Mouse (Mus musculus) embryonic facial prominence, embryonic 10.5 days (tissue): Measurements from ENCODE around the gene Calm1. TPM values are rescaled to one million over a fixed set of nuclear protein-coding genes. Genes with fewer than 3 reads are reported as not detected.
A peak's percentile ranks its signal among the peaks of the same experiment; 100 is the strongest.
"Not testable (repeated sequence)": the region's sequence is repeated elsewhere in the genome, so short reads cannot be mapped to it uniquely, and the experiment has no call there.

Experiments
- DNase-seq: peaks from one replicate; pipeline ENCODE4 v3.0.0-alpha.2; 2017; ENCODE audit warnings: low spot score
- H3K27ac ChIP-seq: fragments of 300-500 bp; sonication (generic); replicated peaks from 2 replicates; pipeline ENCODE4 v1.5.1; 2016; ENCODE audit warnings: mild to moderate bottlenecking
- H3K27me3 ChIP-seq: fragments of 300-500 bp; sonication (generic); replicated peaks from 2 replicates; pipeline ENCODE4 v1.6.1; 2016; ENCODE audit warnings: low read depth, mild to moderate bottlenecking; ENCODE audit not compliant: poor library complexity, severe bottlenecking
- H3K36me3 ChIP-seq: fragments of 300-500 bp; sonication (generic); replicated peaks from 2 replicates; pipeline ENCODE4 v1.6.1; 2016; ENCODE audit warnings: mild to moderate bottlenecking, moderate library complexity
- H3K4me1 ChIP-seq: fragments of 300-500 bp; sonication (generic); 2 replicates; pipeline ENCODE4 v1.6.1; 2016
- H3K4me3 ChIP-seq: fragments of 300-500 bp; sonication (generic); 2 replicates; pipeline ENCODE4 v1.5.1; 2016; ENCODE audit warnings: mild to moderate bottlenecking, moderate library complexity
- H3K9me3 ChIP-seq: fragments of 300-500 bp; sonication (generic); 2 replicates; pipeline ENCODE4 v1.6.1; 2016; ENCODE audit warnings: mild to moderate bottlenecking
- WGBS: fragments of 180-500 bp; shearing (Covaris S2); methylation state at CpG from one replicate; pipeline ENCODE4 v1.1.7; 2016; 5-methylcytosine and 5-hydroxymethylcytosine counted together
- polyA plus RNA-seq: library from polyadenylated mRNA; unstranded; fragments of >200 nt; fragmentation: Nextera tagmentation; extraction: Ambion mirVana; gene quantifications from 2 replicates; pipeline ENCODE4 v1.2.1, GENCODE M21; 2016

Calm1 gene
- polyA plus RNA-seq, 1 experiment from 2014 or later = 1,166 TPM

DNA sequence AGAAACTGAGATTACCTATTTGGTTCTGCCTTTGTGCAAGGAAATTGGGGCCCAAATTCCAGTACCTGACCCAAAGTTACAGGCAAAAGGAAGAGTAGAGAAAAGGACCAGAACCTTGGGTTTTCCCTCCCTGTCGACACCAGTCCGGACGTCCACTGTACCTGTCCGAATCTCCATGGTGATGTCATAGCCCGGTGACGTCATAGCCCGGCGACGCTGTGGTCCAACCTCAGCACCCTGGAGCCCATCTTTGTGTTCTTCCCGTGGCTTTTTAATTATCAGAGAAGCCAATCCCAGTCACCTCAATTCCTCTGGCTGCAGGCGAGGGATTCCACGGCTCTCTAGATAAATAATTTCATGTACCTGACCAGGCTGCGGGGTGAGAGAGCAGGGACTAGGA lies 18.4 kb upstream of the Calm1 start:
- 90% methylated on average over 13 of the region's 13 CpGs for WGBS
- no peak overlapping the region for H3K4me3 ChIP-seq
- H3K36me3 ChIP-seq = no peaks in the 10 kb centered on the region
- H3K9me3 ChIP-seq = no peaks in the 10 kb centered on the region
- no peaks in the 10 kb centered on the region for H3K27me3 ChIP-seq
- H3K27ac ChIP-seq = no peak overlapping the region
- no peak for DNase-seq
- peaks cover 31% of the 10 kb centered on the region for H3K4me1 ChIP-seq

DNA sequence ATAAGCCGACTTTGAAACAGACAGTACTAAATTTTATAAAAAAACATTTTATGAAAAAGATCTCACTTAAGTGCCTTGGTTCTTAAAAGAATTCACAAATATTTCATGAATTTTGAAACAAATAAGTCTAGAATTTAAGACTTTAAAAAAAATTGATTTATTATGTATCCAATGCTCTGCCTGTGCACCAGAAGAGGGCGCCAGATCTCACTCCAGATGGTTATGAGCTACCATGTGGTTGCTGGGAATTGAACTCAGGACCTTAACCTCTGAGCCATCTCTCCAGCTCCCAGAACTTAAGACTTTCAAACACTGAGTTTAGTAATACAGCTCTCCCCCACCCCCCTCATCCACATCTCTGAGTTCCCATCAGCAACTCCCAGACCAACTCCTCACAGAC lies 16.6 kb upstream of the Calm1 start:
- no peak for DNase-seq

DNA sequence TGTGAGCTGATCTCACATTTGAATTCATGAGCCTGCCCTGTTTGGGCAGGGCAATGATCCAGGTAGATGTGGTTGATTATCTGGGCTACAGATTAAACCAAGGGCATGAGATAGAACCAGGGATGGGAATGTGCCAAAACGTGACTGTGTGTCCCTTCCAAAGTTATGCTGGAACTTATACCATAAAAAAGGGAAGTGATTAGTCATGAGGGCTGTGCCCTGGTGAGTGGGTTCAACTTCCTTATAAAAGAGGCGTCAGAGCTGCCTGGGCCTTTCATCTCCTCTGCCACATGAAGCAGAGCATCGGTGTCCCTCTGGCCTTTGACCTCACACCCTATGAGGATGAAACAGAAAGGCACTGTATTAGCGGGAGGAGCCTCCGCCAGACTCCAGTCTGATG lies 15.3 kb upstream of the Calm1 start:
- Histone ChIP-seq H3K4me1 (peaks cover 30% of the 10 kb centered on the region), H3K27ac (no peak overlapping the region), H3K36me3 (no peaks in the 10 kb centered on the region), H3K4me3 (no peak overlapping the region), H3K9me3 (no peaks in the 10 kb centered on the region), H3K27me3 (no peaks in the 10 kb centered on the region)
- 67% methylated on average over 5 of the region's 5 CpGs for WGBS
- DNase-seq = no peak

More for the DNA sequence above, 16.6 kb upstream of the Calm1 start:
- H3K4me1 ChIP-seq = peaks cover 31% of the 10 kb centered on the region
- no peak overlapping the region for H3K4me3 ChIP-seq
- H3K9me3 ChIP-seq = no peaks in the 10 kb centered on the region
- H3K27me3 ChIP-seq = no peaks in the 10 kb centered on the region
- H3K36me3 ChIP-seq = no peaks in the 10 kb centered on the region
- WGBS = 81% methylated on average over 2 of the region's 2 CpGs
- no peak overlapping the region for H3K27ac ChIP-seq

DNA sequence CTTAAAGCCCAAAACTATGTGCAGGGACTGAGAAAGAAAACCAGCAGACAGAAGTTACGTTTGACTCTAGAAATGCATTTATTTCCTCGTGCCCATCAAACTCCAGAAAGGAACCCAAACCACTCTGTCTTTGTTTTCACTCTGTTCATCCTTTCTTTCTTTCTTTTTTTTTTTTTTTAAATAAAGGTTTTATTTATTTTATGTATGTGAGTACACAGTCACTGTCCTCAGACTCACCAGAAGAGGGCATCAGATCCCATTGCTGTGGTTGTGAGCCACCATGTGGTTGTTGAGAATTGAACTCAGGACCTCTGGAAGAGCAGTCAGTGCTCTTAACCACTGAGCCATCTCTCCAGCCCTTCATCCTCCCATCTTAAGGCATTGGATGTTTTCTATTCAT lies 14.3 kb upstream of the Calm1 start:
- not testable (repeated sequence) for H3K9me3 ChIP-seq, H3K36me3 ChIP-seq
- 89% methylated on average over 2 of the region's 2 CpGs for WGBS

DNA sequence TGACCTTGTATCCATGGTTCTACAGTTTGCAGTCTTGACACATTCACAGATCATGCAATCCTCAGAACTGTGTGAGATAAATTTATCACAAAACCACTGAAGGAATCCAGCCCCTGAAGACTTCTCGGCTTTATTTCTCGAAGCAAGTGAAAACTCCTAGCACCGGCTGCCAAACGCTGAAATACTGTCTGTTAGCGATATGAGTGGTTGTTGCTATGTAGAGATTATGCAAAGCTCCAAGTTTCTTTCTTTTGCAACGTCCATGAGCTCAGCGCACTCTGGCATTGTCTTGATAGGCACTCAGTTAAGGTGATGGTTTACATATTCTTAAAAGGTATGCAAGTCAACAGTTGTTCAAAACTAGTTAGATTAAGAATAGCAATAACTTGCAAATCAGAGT lies 13.3 kb upstream of the Calm1 start:
- no peaks in the 10 kb centered on the region for H3K36me3 ChIP-seq
- no peak for DNase-seq
- H3K4me3 ChIP-seq = peak overlapping the region; percentile 75; the same call in 1 of the 2 replicates
- peaks cover 26% of the 10 kb centered on the region for H3K4me1 ChIP-seq
- H3K9me3 ChIP-seq = no peaks in the 10 kb centered on the region
- 87% methylated on average over 7 of the region's 7 CpGs for WGBS
- H3K27me3 ChIP-seq = no peaks in the 10 kb centered on the region
- H3K27ac ChIP-seq = no peak overlapping the region; the same call in 1 of the 2 replicates

More for the DNA sequence above, 14.3 kb upstream of the Calm1 start:
- H3K4me3 ChIP-seq, H3K27ac ChIP-seq, H3K27me3 ChIP-seq, DNase-seq: not testable (repeated sequence)
- peaks cover 27% of the 10 kb centered on the region for H3K4me1 ChIP-seq

DNA sequence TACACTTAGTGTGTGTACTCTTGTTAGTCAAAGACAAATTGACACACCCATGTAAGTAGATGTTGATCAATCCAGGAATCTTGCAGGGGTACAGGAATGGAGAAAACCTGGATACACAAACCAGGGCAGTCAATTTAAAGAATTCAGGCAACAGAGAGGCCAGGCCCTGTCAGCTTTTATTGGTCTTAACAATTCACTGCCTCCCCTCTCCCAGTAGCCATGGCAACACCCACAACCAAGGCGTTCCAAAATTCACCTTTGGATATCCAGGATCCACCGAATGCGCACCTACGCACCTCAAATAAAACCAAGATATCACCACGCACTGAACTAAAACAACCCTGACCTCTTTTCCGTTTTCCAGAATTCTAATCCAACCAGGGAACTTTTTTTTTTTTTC lies 12.9 kb upstream of the Calm1 start:
- H3K4me1 ChIP-seq = peaks cover 22% of the 10 kb centered on the region
- no peaks in the 10 kb centered on the region for H3K36me3 ChIP-seq
- 17% methylated on average over 6 of the region's 6 CpGs for WGBS
- H3K9me3 ChIP-seq = no peaks in the 10 kb centered on the region
- peak overlapping the region; percentile 75 for H3K4me3 ChIP-seq
- no peaks in the 10 kb centered on the region for H3K27me3 ChIP-seq
- peak; percentile 65 for DNase-seq
- H3K27ac ChIP-seq = peak overlapping the region; percentile 98

DNA sequence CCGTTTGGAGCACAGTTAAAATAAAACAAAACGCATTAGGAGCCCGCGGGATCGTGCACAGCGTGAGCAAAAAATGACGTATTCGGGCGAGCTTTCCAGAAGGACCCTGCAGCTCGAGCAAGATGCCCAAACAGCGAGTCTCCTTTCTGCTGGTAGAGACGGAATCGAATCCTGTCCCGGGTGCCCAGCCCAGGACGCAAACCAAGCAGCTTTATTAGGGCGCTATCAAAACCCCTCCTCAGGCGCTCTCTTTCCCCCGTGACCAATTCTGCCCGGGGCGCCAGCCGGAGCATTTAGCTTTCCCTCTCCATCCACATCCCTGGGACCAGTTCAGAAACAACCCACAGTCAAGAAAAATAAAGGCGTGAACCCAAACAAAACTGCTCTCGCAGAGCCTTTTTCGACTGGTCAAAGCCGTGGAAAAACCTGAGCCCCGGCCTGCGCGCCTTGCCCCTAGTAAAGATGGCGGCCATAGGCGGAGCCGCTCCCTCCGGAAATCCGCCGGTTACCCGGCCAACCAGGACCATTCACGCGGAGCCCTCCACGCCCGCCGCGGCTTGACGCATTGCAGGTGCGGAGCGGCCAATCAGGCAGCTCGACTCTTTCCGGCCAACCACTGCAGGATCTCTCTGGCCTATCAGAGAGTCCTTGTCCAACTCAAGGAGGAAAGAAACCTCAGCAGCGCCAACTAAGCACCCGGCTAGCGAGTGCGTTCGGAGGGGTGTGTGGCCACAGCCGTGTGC lies 12.1 kb upstream of the Calm1 start:
- H3K4me3 ChIP-seq = peak overlapping the region; percentile 75
- peaks cover 24% of the 10 kb centered on the region for H3K4me1 ChIP-seq

DNA sequence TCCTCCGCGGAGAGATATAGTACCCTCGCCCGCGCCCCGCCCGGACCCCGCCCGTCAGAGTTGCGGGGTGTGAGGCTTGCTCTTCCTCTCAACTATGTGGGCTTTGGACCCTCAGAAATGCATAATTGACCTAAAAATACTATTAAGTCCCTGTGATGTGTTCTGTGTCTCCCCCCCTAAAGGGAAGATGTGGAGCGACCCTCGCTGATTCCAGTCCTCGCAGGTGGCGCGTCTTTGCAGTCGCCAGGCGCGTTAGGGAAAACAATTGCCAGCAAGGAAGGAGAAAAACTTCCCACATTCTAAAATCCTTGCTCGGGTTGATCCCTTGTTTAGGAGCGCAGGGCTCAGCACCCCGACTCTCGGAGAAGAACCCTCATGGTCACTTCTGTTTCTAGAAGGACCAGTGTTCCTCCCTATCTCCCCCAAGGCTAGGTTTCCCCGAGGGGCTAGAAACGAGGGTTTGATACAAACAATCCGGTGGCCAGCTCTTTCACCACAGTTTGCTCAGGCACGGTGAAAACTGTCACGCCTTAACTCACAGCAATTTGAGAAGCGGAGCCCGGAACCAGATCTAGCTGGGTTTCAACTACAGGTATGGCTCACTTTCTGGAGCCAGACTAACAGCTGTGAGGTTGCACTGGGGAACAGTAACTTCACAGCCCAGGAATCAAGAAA lies 11.3 kb upstream of the Calm1 start:
- 2% methylated on average over 29 of the region's 29 CpGs for WGBS
- peak overlapping the region; percentile 75 for H3K4me3 ChIP-seq
- H3K27me3 ChIP-seq = no peaks in the 10 kb centered on the region

More for the DNA sequence above, 12.1 kb upstream of the Calm1 start:
- H3K27me3 ChIP-seq = no peaks in the 10 kb centered on the region
- H3K9me3 ChIP-seq = no peaks in the 10 kb centered on the region
- WGBS = under 1% methylated on average over 52 of the region's 52 CpGs
- peak; percentile 99 for DNase-seq
- H3K27ac ChIP-seq = peak overlapping the region; percentile 98
- H3K36me3 ChIP-seq = no peaks in the 10 kb centered on the region

DNA sequence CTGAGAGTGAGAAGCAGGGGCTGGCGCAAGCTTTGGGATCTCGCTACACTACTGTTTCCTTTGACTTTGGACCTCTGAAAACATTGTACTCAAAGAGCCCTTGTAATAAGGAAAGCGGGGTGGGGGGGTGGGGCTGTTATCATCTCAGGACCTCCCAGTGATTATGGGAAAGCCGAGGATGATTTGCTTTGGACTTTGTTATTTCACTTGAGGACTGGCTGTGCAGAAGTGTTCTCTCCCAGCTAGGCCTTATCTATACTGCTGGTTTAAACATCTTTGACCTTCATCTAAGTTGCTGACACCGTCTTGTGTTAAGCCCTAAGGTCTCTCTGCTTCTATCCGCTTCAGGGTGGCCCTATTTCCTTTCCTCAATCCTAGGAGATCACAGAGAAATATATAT lies 8.4 kb upstream of the Calm1 start:
- DNase-seq = no peak
- Histone ChIP-seq H3K4me3 (no peak overlapping the region), H3K9me3 (no peaks in the 10 kb centered on the region), H3K36me3 (no peaks in the 10 kb centered on the region), H3K27me3 (no peaks in the 10 kb centered on the region), H3K27ac (no peak overlapping the region), H3K4me1 (peaks cover 26% of the 10 kb centered on the region)
- WGBS = 84% methylated on average over 6 of the region's 6 CpGs

More for the DNA sequence above, 11.3 kb upstream of the Calm1 start:
- Histone ChIP-seq H3K4me1 (peaks cover 27% of the 10 kb centered on the region), H3K27ac (peak overlapping the region; percentile 98), H3K36me3 (no peaks in the 10 kb centered on the region), H3K9me3 (no peaks in the 10 kb centered on the region)
- no peak for DNase-seq

DNA sequence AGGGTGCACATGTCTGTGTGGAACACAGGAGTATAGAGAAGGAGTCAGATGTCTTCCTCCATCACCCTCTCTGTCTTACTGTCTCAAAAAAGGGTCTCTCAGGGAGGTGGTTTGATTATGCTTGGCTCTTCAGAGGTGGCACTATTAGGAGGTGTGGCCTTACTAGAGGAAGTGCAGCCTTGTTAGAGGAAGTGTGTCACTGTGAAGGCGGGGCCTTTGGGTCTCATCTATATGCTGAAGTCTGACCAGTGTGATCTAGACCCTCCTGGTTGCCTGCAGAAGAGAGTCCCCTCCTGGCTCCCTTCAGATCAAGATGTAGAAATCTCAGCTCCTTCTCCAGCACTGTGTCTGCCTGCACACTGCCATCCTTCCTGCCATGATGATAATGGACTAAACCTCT lies 5.1 kb upstream of the Calm1 start:
- H3K27ac ChIP-seq = no peak overlapping the region
- no peaks in the 10 kb centered on the region for H3K9me3 ChIP-seq
- peaks cover 13% of the 10 kb centered on the region for H3K4me1 ChIP-seq
- no peaks in the 10 kb centered on the region; the same call in 1 of the 2 replicates for H3K27me3 ChIP-seq
- no peak for DNase-seq
- WGBS = 91% methylated on average over 1 of the region's 1 CpGs
- H3K36me3 ChIP-seq = no peaks in the 10 kb centered on the region
- H3K4me3 ChIP-seq = no peak overlapping the region

DNA sequence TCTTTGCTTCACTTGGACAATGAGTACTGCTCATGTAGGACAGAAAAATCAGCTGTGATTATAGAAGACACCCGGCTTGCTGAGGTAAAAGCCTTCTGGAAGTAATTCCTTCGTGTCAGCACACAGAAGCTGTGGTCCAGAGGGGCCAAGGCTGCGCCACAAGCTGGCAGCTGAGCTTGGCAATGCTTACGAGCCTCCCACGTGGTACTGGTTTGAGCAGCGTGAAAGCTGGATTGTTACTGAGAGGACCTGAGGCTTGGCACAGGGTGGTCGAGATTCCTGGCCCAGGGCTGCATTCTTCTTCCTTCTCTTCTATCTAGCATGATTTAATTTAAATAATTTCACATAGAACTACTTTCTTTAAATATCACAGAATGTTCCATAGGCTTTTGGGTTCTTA lies 2.4 kb upstream of the Calm1 start:
- 69% methylated on average over 7 of the region's 7 CpGs for WGBS
- Histone ChIP-seq H3K9me3 (no peaks in the 10 kb centered on the region), H3K27ac (no peak overlapping the region), H3K4me3 (no peak overlapping the region), H3K36me3 (no peaks in the 10 kb centered on the region), H3K27me3 (no peaks in the 10 kb centered on the region; the same call in 1 of the 2 replicates), H3K4me1 (peaks cover 28% of the 10 kb centered on the region)
- no peak for DNase-seq

DNA sequence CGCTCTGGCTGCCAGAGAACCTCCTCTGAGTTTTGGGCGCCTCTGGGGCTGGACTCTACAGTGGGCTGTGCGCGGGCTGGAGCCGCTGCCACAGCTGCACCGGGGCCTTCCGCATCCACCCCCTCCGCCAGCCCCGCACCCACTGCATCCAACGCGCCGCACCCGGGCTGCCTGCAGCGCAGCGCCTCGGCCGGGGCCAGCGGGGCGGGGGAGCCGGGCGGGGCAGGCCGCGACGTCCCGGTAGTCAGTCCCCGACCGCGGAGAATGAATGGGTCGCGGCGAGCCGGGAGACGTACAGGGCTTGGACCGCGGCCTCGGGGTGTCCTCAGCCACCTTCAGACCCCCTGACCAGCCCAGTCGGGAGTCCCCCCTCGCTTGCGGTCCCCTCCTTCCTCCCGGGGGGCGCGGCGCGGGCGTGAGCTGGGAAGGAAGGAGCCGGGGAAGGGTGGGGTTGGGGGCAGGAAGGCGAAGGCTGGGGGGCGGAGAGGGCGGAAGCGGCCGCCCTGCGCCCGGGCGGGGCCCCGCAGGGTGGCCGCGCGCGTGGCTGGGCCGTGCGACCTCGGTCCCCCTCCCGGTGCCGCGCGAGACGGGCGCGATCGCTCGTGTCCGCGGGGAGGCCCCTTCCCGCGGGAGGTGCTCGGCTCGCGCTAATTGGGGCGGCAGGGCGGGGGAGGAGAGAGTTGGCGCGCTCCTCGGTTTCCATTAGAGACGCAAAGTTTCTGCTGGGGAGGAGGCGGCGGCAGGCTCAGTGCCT lies 833 bp downstream of the Calm1 start:
- H3K9me3 ChIP-seq = no peaks in the 10 kb centered on the region
- WGBS = under 1% methylated on average over 85 of the region's 86 CpGs
- DNase-seq = peak; percentile 72

More for the DNA sequence above, 833 bp downstream of the Calm1 start:
- Histone ChIP-seq H3K27ac (peak overlapping the region; percentile 93), H3K36me3 (peaks cover 29% of the 10 kb centered on the region), H3K27me3 (no peaks in the 10 kb centered on the region; the same call in 1 of the 2 replicates), H3K4me3 (peak overlapping the region; percentile 93), H3K4me1 (peaks cover 29% of the 10 kb centered on the region)
